Mouse (Mus musculus) bone marrow, adult 2 months (tissue): ENCODE results near the gene Itch.
"Not testable (repeated sequence)": the region's sequence is repeated elsewhere in the genome, so short reads cannot be mapped to it uniquely, and the experiment has no call there.

Experiments
- CTCF ChIP-seq: fragments of 200-500 bp; IDR thresholded peaks from 2 replicates; pipeline ENCODE4 v1.5.1; 2011; ENCODE audit warnings: low read length, control low read depth; ENCODE audit not compliant: control insufficient read depth, insufficient read depth
- POLR2A ChIP-seq: fragments of 200-500 bp; IDR thresholded peaks from 2 replicates; pipeline ENCODE4 v1.6.1; 2011; ENCODE audit warnings: low read depth, mild to moderate bottlenecking, control low read depth, low read length, borderline replicate concordance; ENCODE audit not compliant: control insufficient read depth

DNA sequence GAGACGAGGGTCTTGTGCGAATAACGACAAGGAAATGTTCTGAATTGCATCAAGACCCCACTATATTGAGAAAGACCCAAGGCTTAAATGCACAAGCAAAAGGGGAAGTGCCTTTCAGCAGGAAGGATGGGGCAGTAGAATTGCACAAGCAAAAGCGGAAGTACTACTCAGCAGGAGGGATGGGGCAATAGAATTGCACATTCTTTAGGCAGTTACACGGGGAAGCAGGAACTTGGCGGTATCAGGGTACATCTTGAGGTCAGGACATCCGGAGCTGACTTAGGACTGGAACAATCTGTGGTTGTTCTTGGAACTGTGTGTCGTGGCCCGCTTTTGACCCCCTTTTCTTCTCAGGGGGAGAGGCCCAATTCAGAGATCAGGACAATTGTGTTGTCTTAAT is 26.0 kb upstream of the Itch start:
- not testable (repeated sequence) for TF ChIP-seq CTCF, POLR2A
